Mouse (Mus musculus) kidney, embryonic 14.5 days (tissue): Measurements from ENCODE around the gene Pard3. TPM values are rescaled to one million over a fixed set of nuclear protein-coding genes. Genes with fewer than 3 reads are reported as not detected.
A peak's percentile ranks its signal among the peaks of the same experiment; 100 is the strongest.

Experiments
- ATAC-seq: fragments of 200-750 bp; cut with Nextera tagmentation; 2 replicates; pipeline ENCODE4 v1.8.0; 2017; ENCODE audit warnings: moderate number of reproducible peaks, mild to moderate bottlenecking, moderate TSS enrichment, moderate library complexity; ENCODE audit not compliant: low FRiP score, low TSS enrichment
- H3K27ac ChIP-seq: fragments of 300-500 bp; sonication (generic); 2 replicates; pipeline ENCODE4 v1.5.1; 2014; ENCODE audit warnings: low read depth, mild to moderate bottlenecking, low read length, moderate library complexity, mixed read lengths
- H3K27me3 ChIP-seq: fragments of 300-500 bp; sonication (generic); 2 replicates; pipeline ENCODE4 v1.6.1; 2014; ENCODE audit warnings: mild to moderate bottlenecking, low read length; ENCODE audit not compliant: control insufficient read depth, insufficient read depth
- H3K36me3 ChIP-seq: fragments of 300-500 bp; sonication (generic); 2 replicates; pipeline ENCODE4 v1.6.1; 2014; ENCODE audit warnings: low read length, mixed read lengths; ENCODE audit not compliant: control insufficient read depth, insufficient read depth
- H3K4me1 ChIP-seq: fragments of 300-500 bp; sonication (generic); 2 replicates; pipeline ENCODE4 v1.6.1; 2014; ENCODE audit warnings: low read length, mixed read lengths; ENCODE audit not compliant: control insufficient read depth, insufficient read depth
- H3K4me2 ChIP-seq: fragments of 300-500 bp; sonication (generic); replicated peaks from 2 replicates; pipeline ENCODE4 v1.6.1; 2014; ENCODE audit warnings: low read depth, mild to moderate bottlenecking, low read length
- H3K4me3 ChIP-seq: fragments of 300-500 bp; sonication (generic); 2 replicates; pipeline ENCODE4 v1.5.1; 2014; ENCODE audit warnings: mild to moderate bottlenecking, low read length
- H3K9ac ChIP-seq: fragments of 300-500 bp; sonication (generic); 2 replicates; pipeline ENCODE4 v1.6.1; 2014; ENCODE audit warnings: low read depth, mild to moderate bottlenecking, low read length, moderate library complexity
- H3K9me3 ChIP-seq: fragments of 300-500 bp; sonication (generic); 2 replicates; pipeline ENCODE4 v1.6.1; 2016; ENCODE audit warnings: low read length; ENCODE audit not compliant: control insufficient read depth
- whole genome bisulfite sequencing: fragments of 180-500 bp; shearing (Covaris S2); extraction: QIAGEN DNeasy Blood & Tissue Kit; methylation state at CpG from one replicate; pipeline ENCODE4 v1.1.7; 2014; 5-methylcytosine and 5-hydroxymethylcytosine counted together
- polyA plus RNA-seq: library from polyadenylated mRNA; unstranded; fragments of >200 nt; fragmentation: Nextera tagmentation; extraction: Ambion mirVana; gene quantifications from 2 replicates; pipeline ENCODE4 v1.2.1, GENCODE M21; 2014

The Pard3 gene
- 20.1 and 36.9 TPM in 2 replicates for polyA plus RNA-seq

DNA sequence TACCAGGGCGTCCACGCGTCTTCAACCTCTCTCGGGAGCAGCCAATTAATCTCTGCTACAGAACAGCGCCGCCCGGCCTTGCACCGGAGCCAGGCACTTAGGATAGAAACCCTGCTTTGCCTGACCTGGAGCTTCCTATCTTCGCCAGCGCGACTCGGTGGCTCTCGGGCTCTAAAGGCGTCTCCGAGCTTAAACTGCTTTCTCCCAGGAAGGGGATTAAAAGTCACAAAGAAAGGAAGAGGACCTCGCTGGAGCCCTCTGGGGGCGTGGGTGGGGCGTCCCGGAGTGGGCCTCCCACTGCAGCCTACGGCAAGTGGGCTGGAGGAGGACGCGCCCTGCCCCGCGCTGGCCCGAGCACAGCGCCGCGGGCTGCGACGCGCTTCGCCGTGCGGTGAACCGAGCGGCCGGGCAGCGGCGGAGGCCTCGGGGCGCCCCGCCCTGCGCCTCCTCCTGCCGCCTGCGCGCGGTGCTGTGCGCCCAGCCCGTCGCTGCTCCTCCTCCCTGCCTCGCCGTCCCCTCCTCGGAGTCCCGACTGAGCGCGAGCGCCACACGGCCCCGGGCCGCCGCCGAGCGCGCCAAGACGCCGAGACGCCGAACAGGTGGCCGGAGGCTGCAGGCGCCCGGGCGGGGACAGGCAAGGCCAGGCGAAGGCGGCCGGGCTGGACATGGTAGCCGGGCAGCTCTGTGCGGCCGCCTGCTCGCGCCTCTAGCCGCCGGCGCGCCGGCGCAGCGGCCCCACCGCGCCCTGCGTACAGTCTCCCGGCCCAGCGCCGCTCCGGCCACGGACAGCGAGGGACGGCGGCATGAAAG is at the start of gene Pard3:
TSS of gene Pard3 (plus strand) at position 343 of the 810 bp plus-strand sequence.
- Histone ChIP-seq H3K4me1 (peaks cover 17% of the 10 kb centered on the region; the same call in 1 of the 2 replicates), H3K27me3 (no peaks in the 10 kb centered on the region), H3K9ac (peak within 1 kb of the TSS; percentile 98), H3K9me3 (no peaks in the 10 kb centered on the region), H3K4me3 (peak within 1 kb of the TSS; percentile 96), H3K27ac (peak within 1 kb of the TSS; percentile 98), H3K36me3 (no peaks in the 10 kb centered on the region), H3K4me2 (peak within 1 kb of the TSS; percentile 75)
- WGBS: under 1% methylated on average over 72 of the region's 98 CpGs
- peak; percentile 93 for ATAC-seq

DNA sequence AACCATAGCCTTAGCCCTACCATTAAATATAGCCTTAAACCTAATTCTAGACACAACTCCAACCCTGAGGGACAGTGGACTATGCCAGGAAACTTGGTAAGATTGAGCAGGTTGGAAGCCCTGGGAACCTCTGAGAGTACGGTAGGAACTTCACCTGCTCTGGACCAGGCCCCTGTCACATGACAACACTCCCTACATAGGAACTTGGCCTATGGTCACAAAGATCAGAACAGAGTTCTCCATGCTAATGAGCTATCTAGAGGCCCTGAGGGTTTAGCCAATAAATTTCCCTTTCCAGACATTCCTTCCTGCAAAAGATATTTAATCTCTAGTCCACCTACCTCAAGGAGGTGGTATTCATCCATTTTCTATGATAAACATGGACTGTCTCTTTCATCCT is 41.9 kb upstream of the Pard3 start:
- Histone ChIP-seq H3K27me3 (no peaks in the 10 kb centered on the region), H3K27ac (no peak overlapping the region), H3K4me3 (no peak overlapping the region), H3K36me3 (no peaks in the 10 kb centered on the region), H3K4me2 (no peak overlapping the region), H3K4me1 (no peaks in the 10 kb centered on the region), H3K9me3 (peaks cover 4% of the 10 kb centered on the region), H3K9ac (no peak overlapping the region)
- no peak for ATAC-seq
- 85% methylated on average over 1 of the region's 1 CpGs for WGBS

DNA sequence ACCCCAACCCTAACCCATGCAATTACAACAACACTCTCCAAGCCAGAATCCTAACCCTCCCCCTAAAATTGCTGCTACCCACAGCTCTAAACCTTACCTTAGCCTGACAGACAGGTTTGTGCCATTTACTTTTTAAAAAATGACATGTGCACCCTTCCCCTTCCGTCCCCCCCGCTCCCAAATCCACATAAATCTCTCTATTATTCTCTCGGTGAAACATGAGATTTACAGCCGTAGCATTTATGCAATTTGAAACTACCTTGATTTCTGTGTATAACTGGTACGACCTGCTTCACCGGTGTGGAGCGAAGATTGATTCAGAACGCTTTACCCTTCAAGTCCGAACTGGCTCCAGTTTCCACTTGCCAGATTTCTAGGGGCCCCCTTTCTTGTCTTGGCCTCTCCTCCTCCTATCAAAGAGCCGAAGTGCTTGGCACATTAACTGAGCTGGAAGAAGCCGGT is 38.4 kb upstream of the Pard3 start:
- H3K9me3 ChIP-seq: no peaks in the 10 kb centered on the region
- no peak for ATAC-seq
- no peak overlapping the region for H3K4me3 ChIP-seq
- peak overlapping the region; percentile 21; the same call in 1 of the 2 replicates for H3K4me2 ChIP-seq
- H3K27me3 ChIP-seq: no peaks in the 10 kb centered on the region
- WGBS: 27% methylated on average over 11 of the region's 11 CpGs
- H3K27ac ChIP-seq: no peak overlapping the region
- no peak overlapping the region for H3K9ac ChIP-seq
- no peaks in the 10 kb centered on the region for H3K36me3 ChIP-seq
- H3K4me1 ChIP-seq: no peaks in the 10 kb centered on the region

DNA sequence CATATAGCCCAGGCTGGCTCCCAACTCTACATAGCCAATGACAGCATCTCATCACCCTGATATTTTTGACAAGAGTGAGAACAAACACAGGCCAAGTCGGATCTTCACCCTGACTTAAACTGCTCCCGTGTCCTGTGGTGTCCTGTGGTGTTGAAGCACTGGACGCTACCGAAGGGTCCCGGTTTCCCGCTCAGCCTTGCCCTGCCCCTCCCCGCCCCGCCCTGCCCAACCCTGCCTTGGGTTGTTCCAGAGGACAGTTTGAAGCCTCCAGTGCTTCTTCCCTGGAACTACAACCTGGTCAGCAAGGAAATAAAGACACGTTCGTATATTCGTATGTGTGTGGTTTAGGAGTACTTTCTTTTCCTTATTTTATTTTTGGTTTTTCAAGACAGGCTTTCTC is 37.9 kb upstream of the Pard3 start:
- Histone ChIP-seq H3K4me1 (no peaks in the 10 kb centered on the region), H3K4me2 (peak overlapping the region; percentile 21; the same call in 1 of the 2 replicates), H3K27ac (no peak overlapping the region), H3K9me3 (no peaks in the 10 kb centered on the region), H3K9ac (no peak overlapping the region), H3K4me3 (no peak overlapping the region), H3K27me3 (no peaks in the 10 kb centered on the region), H3K36me3 (no peaks in the 10 kb centered on the region)
- ATAC-seq: no peak
- 51% methylated on average over 11 of the region's 11 CpGs for WGBS

DNA sequence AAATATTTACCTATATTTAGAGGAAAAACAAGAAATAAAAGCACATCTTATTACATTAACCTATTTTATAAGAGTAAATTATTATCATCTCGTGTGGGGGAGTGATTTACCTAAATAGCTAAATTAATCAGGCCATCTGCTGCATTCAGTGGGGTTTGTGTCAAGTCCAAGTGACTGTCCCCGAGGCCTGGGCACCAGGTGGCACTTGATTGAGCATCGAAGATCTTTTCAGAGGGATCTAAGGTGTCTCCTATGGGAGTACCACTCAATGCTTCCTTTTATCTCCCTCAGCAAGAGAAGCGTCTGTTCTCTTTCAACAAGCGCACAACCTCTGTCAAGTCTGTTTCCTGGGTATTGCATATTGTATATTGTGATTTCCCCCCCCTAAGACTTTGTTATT is 32.2 kb upstream of the Pard3 start:
- H3K4me1 ChIP-seq: no peaks in the 10 kb centered on the region
- H3K9me3 ChIP-seq: no peaks in the 10 kb centered on the region
- H3K27me3 ChIP-seq: no peaks in the 10 kb centered on the region
- H3K9ac ChIP-seq: no peak overlapping the region
- no peaks in the 10 kb centered on the region for H3K36me3 ChIP-seq
- no peak overlapping the region for H3K27ac ChIP-seq
- ATAC-seq: no peak
- WGBS: 81% methylated on average over 5 of the region's 5 CpGs
- H3K4me2 ChIP-seq: no peak overlapping the region
- no peak overlapping the region for H3K4me3 ChIP-seq

DNA sequence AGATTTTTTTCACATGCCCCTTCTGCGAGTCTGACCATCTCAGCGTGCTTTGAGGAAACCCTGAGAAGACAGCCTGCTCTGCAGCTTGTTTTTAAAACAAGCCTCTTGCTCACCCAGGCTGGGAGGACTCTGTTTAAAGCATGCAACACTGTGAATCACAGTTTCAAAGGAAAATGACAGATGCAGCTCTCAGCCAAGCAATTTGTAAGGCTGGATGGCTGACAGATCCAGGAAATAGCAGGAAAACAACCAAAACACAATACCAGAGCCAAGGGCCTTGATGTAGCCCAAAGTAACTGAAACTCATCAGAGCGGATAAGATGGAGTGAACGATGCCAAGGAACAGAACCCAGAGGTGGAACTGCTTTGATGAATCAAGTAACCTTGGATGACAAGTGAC is 24.8 kb upstream of the Pard3 start:
- no peaks in the 10 kb centered on the region for H3K27me3 ChIP-seq
- no peaks in the 10 kb centered on the region for H3K4me1 ChIP-seq
- H3K4me3 ChIP-seq: no peak overlapping the region
- H3K4me2 ChIP-seq: no peak overlapping the region
- H3K9ac ChIP-seq: no peak overlapping the region
- ATAC-seq: no peak
- no peaks in the 10 kb centered on the region for H3K9me3 ChIP-seq
- WGBS: 64% methylated on average over 4 of the region's 4 CpGs
- H3K36me3 ChIP-seq: no peaks in the 10 kb centered on the region
- H3K27ac ChIP-seq: no peak overlapping the region

DNA sequence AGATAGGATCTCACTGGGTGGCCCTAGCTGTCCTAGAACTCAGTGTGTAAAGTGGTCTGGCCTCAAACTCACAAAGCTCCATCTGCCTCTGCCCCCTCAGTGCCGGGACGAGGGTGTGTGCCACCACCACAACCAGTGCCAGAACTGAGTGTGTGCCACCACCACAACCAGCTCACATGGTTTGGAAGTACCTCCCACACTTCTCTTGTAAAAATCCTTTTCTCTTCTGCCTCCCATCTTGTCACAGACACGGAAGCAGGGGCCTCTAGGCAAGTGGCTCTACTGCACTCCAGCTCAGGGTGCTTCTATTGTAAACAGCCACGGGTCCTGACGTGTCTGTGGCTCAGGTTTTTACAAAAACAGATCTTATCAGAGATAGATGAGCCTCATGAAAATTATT is 13.7 kb upstream of the Pard3 start:
- Histone ChIP-seq H3K9ac (no peak overlapping the region), H3K27me3 (no peaks in the 10 kb centered on the region), H3K4me2 (no peak overlapping the region), H3K9me3 (no peaks in the 10 kb centered on the region), H3K4me3 (no peak overlapping the region), H3K4me1 (no peaks in the 10 kb centered on the region), H3K27ac (no peak overlapping the region), H3K36me3 (no peaks in the 10 kb centered on the region)
- 66% methylated on average over 5 of the region's 5 CpGs for WGBS
- ATAC-seq: no peak

DNA sequence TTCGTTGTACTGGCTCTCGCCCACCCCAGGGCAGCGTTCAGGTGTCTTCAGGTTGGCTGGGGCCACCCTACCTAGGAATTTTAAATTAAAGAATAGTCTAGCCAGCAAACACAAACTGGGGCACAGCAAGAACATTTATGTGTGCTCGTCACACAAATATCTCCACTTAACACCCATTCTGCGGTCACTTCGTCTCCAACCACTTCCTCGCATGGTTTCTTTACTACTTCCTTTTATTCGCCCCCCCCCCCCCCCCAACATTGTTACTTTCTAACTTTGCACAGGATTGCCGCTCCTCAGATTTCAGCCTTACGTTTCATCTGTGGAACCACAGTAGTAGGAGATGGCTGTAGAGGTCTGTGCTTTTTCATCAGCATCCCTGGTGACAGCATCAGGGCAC is 11.6 kb upstream of the Pard3 start:
- H3K27ac ChIP-seq: no peak overlapping the region
- H3K4me3 ChIP-seq: no peak overlapping the region
- H3K4me2 ChIP-seq: no peak overlapping the region
- H3K9me3 ChIP-seq: no peaks in the 10 kb centered on the region
- no peaks in the 10 kb centered on the region for H3K4me1 ChIP-seq
- no peak for ATAC-seq
- no peaks in the 10 kb centered on the region for H3K36me3 ChIP-seq
- H3K27me3 ChIP-seq: no peaks in the 10 kb centered on the region
- 77% methylated on average over 10 of the region's 10 CpGs for WGBS
- H3K9ac ChIP-seq: no peak overlapping the region

DNA sequence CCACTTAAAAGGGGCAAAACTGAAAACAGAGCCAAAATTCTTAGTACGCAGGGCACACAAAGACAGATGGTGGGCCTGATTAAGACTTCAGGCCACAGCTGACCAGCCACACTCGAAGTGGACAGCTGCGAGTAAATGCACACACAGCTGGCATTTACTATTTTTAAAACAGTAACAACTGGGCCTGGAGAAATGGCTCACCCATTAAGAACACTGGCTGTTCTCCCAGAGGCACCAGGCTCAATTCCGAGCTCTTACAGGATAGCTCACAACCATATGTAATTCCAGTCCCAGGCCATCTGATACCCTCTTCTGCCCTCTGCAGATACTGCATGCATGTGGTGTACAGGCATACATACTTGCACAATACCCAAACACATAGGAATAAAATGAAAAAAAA is 8.6 kb upstream of the Pard3 start:
- 74% methylated on average over 4 of the region's 4 CpGs for WGBS
- H3K4me2 ChIP-seq: no peak overlapping the region
- no peaks in the 10 kb centered on the region for H3K36me3 ChIP-seq
- H3K27ac ChIP-seq: no peak overlapping the region
- peaks cover 5% of the 10 kb centered on the region; the same call in 1 of the 2 replicates for H3K4me1 ChIP-seq
- H3K9ac ChIP-seq: no peak overlapping the region
- ATAC-seq: no peak
- H3K27me3 ChIP-seq: no peaks in the 10 kb centered on the region
- no peak overlapping the region for H3K4me3 ChIP-seq
- H3K9me3 ChIP-seq: no peaks in the 10 kb centered on the region
